Mouse (Mus musculus): ENCODE results near the gene Grk6. TPM values are rescaled to one million over a fixed set of nuclear protein-coding genes. Genes with fewer than 3 reads are reported as not detected.

Gene Grk6
- total and polyA plus RNA-seq, 3 experiments: 83.2 to 96.7 TPM; not detected in 1

GRCm38 (mm10) chr13:55496661-55497060 is 51.8 kb downstream of the Grk6 start:
- no peaks in the 10 kb centered on the region for H3K9me3 ChIP-seq (replicated peaks; ENCODE audit: insufficient read depth, low read length)
- no peak for DNase-seq (ENCODE audit: low read depth, low spot score)
- peaks cover 0 to 11% of the 10 kb centered on the region in 2 experiments; a peak in 2 of 4 replicates for H3K36me3 ChIP-seq (ENCODE audit: control insufficient read depth in 1 of 2, insufficient read depth in 2 of 2, low read length in 2 of 2)
- H3K4me1 ChIP-seq (ENCODE audit: control insufficient read depth in 1 of 2, insufficient read depth in 2 of 2, low read length in 2 of 2): peaks cover 0 to 15% of the 10 kb centered on the region in 2 experiments; a peak in 2 of 4 replicates
- H3K9ac ChIP-seq (ENCODE audit: control insufficient read depth, low read depth, low read length, poor library complexity, severe bottlenecking): no peak overlapping the region
- H3K27ac ChIP-seq (ENCODE audit: control insufficient read depth, low read depth, low read length): no peak overlapping the region
- TF ChIP-seq MYC (IDR thresholded peaks at IDR 0.05; ENCODE audit: low read depth, low read length) (no peak), MAX (IDR thresholded peaks at IDR 0.05; ENCODE audit: low read length) (no peak), JUND (IDR thresholded peaks at IDR 0.05; ENCODE audit: low read depth, low read length) (no peak), ELF1 (IDR thresholded peaks at IDR 0.05; ENCODE audit: low read depth, low read length) (no peak), CTCF (IDR thresholded peaks at IDR 0.05 in 2 of 3, conservative IDR thresholded peaks at IDR 0.05 in 1 of 3; ENCODE audit: control insufficient read depth in 1 of 3, insufficient read depth in 1 of 3, low read depth in 2 of 3, low read length in 3 of 3, poor library complexity in 1 of 3, severe bottlenecking in 1 of 3) (no peak), MAZ (IDR thresholded peaks at IDR 0.05; ENCODE audit: low read depth, low read length) (no peak), ZMIZ1 (IDR thresholded peaks at IDR 0.05; ENCODE audit: low read depth, low read length) (no peak), SIN3A (IDR thresholded peaks at IDR 0.05; ENCODE audit: low read length) (no peak), HCFC1 (IDR thresholded peaks at IDR 0.05; ENCODE audit: low read depth, low read length) (no peak), E2F4 (IDR thresholded peaks at IDR 0.05; ENCODE audit: borderline replicate concordance, low read depth, low read length) (no peak), NELFE (IDR thresholded peaks at IDR 0.05; ENCODE audit: low read depth, low read length) (no peak), NRF1 (IDR thresholded peaks at IDR 0.05; ENCODE audit: insufficient read depth, low read depth, low read length, poor library complexity, severe bottlenecking) (no peak), USF1 (IDR thresholded peaks at IDR 0.05; ENCODE audit: low read depth, low read length) (no peak), ZKSCAN1 (IDR thresholded peaks at IDR 0.05; ENCODE audit: low read depth, low read length) (no peak), BHLHE40 (IDR thresholded peaks at IDR 0.05; ENCODE audit: borderline replicate concordance, low read depth, low read length) (no peak), SMC3 (IDR thresholded peaks at IDR 0.05; ENCODE audit: low read depth, low read length) (no peak), POLR2A (IDR thresholded peaks at IDR 0.05; ENCODE audit: control insufficient read depth in 1 of 2, insufficient read depth in 1 of 2, low read depth in 1 of 2, low read length in 2 of 2, poor library complexity in 1 of 2) (no peak), ZNF384 (IDR thresholded peaks at IDR 0.05; ENCODE audit: low read depth, low read length) (no peak)
- H3K4me3 ChIP-seq (ENCODE audit: control insufficient read depth in 1 of 2, insufficient read depth in 1 of 2, low read depth in 2 of 2, low read length in 2 of 2): no peak overlapping the region
- H3K27me3 ChIP-seq (ENCODE audit: control insufficient read depth in 1 of 2, insufficient read depth in 2 of 2, low read length in 2 of 2): no peaks in the 10 kb centered on the region; a peak in 1 of 4 replicates
- H3K79me2 ChIP-seq (ENCODE audit: control insufficient read depth, insufficient read depth, low read length, poor library complexity): no peaks in the 10 kb centered on the region

GRCm38 (mm10) chr13:55498906-55499305 is 54.0 kb downstream of the Grk6 start:
- Histone ChIP-seq H3K9me3 (replicated peaks; ENCODE audit: insufficient read depth, low read length) (no peaks in the 10 kb centered on the region), H3K27ac (ENCODE audit: control insufficient read depth, low read depth, low read length) (no peak overlapping the region), H3K4me1 (ENCODE audit: control insufficient read depth in 1 of 2, insufficient read depth in 2 of 2, low read length in 2 of 2) (peaks cover 0 to 13% of the 10 kb centered on the region in 2 experiments; a peak in 2 of 4 replicates), H3K79me2 (ENCODE audit: control insufficient read depth, insufficient read depth, low read length, poor library complexity) (no peaks in the 10 kb centered on the region), H3K36me3 (ENCODE audit: control insufficient read depth in 1 of 2, insufficient read depth in 2 of 2, low read length in 2 of 2) (peaks cover 0 to 11% of the 10 kb centered on the region in 2 experiments; a peak in 2 of 4 replicates), H3K27me3 (ENCODE audit: control insufficient read depth in 1 of 2, insufficient read depth in 2 of 2, low read length in 2 of 2) (no peaks in the 10 kb centered on the region), H3K4me3 (ENCODE audit: control insufficient read depth in 1 of 2, insufficient read depth in 1 of 2, low read depth in 2 of 2, low read length in 2 of 2) (no peak overlapping the region), H3K9ac (ENCODE audit: control insufficient read depth, low read depth, low read length, poor library complexity, severe bottlenecking) (no peak overlapping the region)
- DNase-seq (ENCODE audit: low read depth, low spot score): no peak
- TF ChIP-seq USF1 (IDR thresholded peaks at IDR 0.05; ENCODE audit: low read depth, low read length) (no peak), MXI1 (IDR thresholded peaks at IDR 0.05; ENCODE audit: low read depth, low read length) (no peak), MAX (IDR thresholded peaks at IDR 0.05; ENCODE audit: low read length) (no peak), UBTF (IDR thresholded peaks at IDR 0.05; ENCODE audit: borderline replicate concordance, insufficient read depth, low read depth, low read length) (no peak), CTCF (IDR thresholded peaks at IDR 0.05 in 2 of 3, conservative IDR thresholded peaks at IDR 0.05 in 1 of 3; ENCODE audit: control insufficient read depth in 1 of 3, insufficient read depth in 1 of 3, low read depth in 2 of 3, low read length in 3 of 3, poor library complexity in 1 of 3, severe bottlenecking in 1 of 3) (no peak), ZKSCAN1 (IDR thresholded peaks at IDR 0.05; ENCODE audit: low read depth, low read length) (no peak), KAT2A (conservative IDR thresholded peaks at IDR 0.05; ENCODE audit: low read depth, low read length) (no peak), NELFE (IDR thresholded peaks at IDR 0.05; ENCODE audit: low read depth, low read length) (no peak), CHD2 (IDR thresholded peaks at IDR 0.05; ENCODE audit: low read length) (no peak), GABPA (IDR thresholded peaks at IDR 0.05; ENCODE audit: low read depth, low read length) (no peak), CHD1 (IDR thresholded peaks at IDR 0.05; ENCODE audit: low read depth, low read length) (no peak), POLR2A (IDR thresholded peaks at IDR 0.05; ENCODE audit: control insufficient read depth in 1 of 2, insufficient read depth in 1 of 2, low read depth in 1 of 2, low read length in 2 of 2, poor library complexity in 1 of 2) (no peak), MAFK (IDR thresholded peaks at IDR 0.05; ENCODE audit: borderline replicate concordance, low read depth, low read length) (no peak), TBP (IDR thresholded peaks at IDR 0.05; ENCODE audit: low read depth, low read length) (no peak)
